Mouse (Mus musculus): ENCODE measurements around the gene Pid1. TPM values are rescaled to one million over a fixed set of nuclear protein-coding genes. Genes with fewer than 3 reads are reported as not detected.
"Not testable (repeated sequence)": the region's sequence is repeated elsewhere in the genome, so short reads cannot be mapped to it uniquely, and the experiment has no call there.

The Pid1 gene
- polyA plus RNA-seq, 1 experiment from 2014 or later, result 14.0 TPM

- no peak overlapping the region for H3K4me2 ChIP-seq
- H3K27me3 ChIP-seq, result no peaks in the 10 kb centered on the region
- no peaks in the 10 kb centered on the region for H3K9me3 ChIP-seq (replicated peaks)
- ATAC-seq (ENCODE audit: low read depth) (no peak), DNase-seq (no peak)
- no peak overlapping the region for H3K4me3 ChIP-seq (replicated peaks)
- no peaks in the 10 kb centered on the region for H3K4me1 ChIP-seq (replicated peaks)
- no peak overlapping the region for H3K27ac ChIP-seq
- 69% methylated on average over 5 of the region's 5 CpGs for WGBS (ENCODE audit: insufficient replicate concordance)
- H3K36me3 ChIP-seq, result no peaks in the 10 kb centered on the region
- H3K9ac ChIP-seq, result no peak overlapping the region
Measured at GRCm38 (mm10) chr1:84357216-84357615, 6.8 kb downstream of the Pid1 start.

GRCm38 (mm10) chr1:84350262-84350661 lies 13.7 kb downstream of the Pid1 start:
- H3K27ac ChIP-seq, result no peak overlapping the region
- no peak overlapping the region for H3K4me3 ChIP-seq (replicated peaks)
- no peaks in the 10 kb centered on the region for H3K27me3 ChIP-seq
- no peaks in the 10 kb centered on the region for H3K9me3 ChIP-seq (replicated peaks)
- no peak overlapping the region for H3K9ac ChIP-seq
- H3K36me3 ChIP-seq, result no peaks in the 10 kb centered on the region
- no peak for ATAC-seq (ENCODE audit: low read depth)
- H3K4me1 ChIP-seq (replicated peaks), result no peaks in the 10 kb centered on the region
- H3K4me2 ChIP-seq, result no peak overlapping the region
- DNase-seq, result no peak
- whole genome bisulfite sequencing (ENCODE audit: insufficient replicate concordance), result 68% methylated on average over 2 of the region's 2 CpGs

DNA sequence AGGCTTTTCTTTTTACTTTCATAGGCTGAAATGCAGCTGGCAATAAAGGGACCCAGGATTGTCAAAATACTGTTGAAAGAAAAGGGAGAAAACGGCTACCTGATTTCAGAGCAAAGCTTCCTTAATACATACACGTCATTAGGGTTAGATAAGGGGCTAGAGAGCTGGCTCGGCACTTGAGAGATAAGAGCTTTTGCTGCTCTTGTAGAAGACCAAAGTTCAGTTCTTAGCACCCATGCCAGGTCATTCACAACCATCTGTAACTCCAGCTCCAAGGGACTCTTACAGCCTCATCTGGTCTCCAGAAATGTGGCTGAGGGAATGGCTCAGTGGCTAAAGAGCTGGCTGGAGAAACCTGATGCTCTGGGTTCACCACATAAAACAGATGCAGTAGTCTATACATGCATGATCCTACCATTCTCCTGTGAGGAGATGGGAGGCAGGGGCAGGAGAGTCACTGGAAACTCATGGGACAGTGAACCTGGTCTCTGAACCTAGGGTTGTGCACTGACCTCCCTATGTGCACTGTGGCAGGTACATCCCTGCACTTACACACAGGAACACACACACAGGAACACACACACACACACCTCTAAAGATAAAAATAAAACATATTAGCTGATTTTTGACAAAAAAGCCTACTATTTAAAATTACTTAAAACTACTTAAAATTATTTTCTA lies 16.0 kb downstream of the Pid1 start:
- no peaks in the 10 kb centered on the region for H3K36me3 ChIP-seq
- H3K27ac ChIP-seq, result no peak overlapping the region
- no peak overlapping the region for H3K9ac ChIP-seq
- ATAC-seq (ENCODE audit: low read depth) (no peak), DNase-seq (no peak)
- WGBS (ENCODE audit: insufficient replicate concordance), result 19% methylated on average over 3 of the region's 3 CpGs
- no peaks in the 10 kb centered on the region for H3K9me3 ChIP-seq (replicated peaks)
- H3K27me3 ChIP-seq, result no peaks in the 10 kb centered on the region
- no peak overlapping the region for H3K4me3 ChIP-seq (replicated peaks)
- H3K4me2 ChIP-seq, result no peak overlapping the region
- no peaks in the 10 kb centered on the region for H3K4me1 ChIP-seq (replicated peaks)

- not testable (repeated sequence) for ATAC-seq (ENCODE audit: low read depth); H3K4me2 ChIP-seq; H3K9me3 ChIP-seq (replicated peaks); H3K27me3 ChIP-seq; DNase-seq; H3K9ac ChIP-seq; H3K4me1 ChIP-seq (replicated peaks); H3K36me3 ChIP-seq; H3K4me3 ChIP-seq (replicated peaks); H3K27ac ChIP-seq
- WGBS (ENCODE audit: insufficient replicate concordance), result 59% methylated on average over 3 of the region's 3 CpGs
Measured at GRCm38 (mm10) chr1:84332797-84333196, 31.2 kb downstream of the Pid1 start.

- H3K4me2 ChIP-seq; H3K27ac ChIP-seq; H3K9me3 ChIP-seq (replicated peaks); H3K36me3 ChIP-seq; H3K4me3 ChIP-seq (replicated peaks); ATAC-seq (ENCODE audit: low read depth); H3K9ac ChIP-seq; DNase-seq; H3K27me3 ChIP-seq; H3K4me1 ChIP-seq (replicated peaks): not testable (repeated sequence)
- WGBS (ENCODE audit: insufficient replicate concordance), result 62% methylated on average over 12 of the region's 12 CpGs
Measured at GRCm38 (mm10) chr1:84331861-84332260, 32.1 kb downstream of the Pid1 start.

- ATAC-seq (ENCODE audit: low read depth), result no peak
- WGBS (ENCODE audit: insufficient replicate concordance), result 57% methylated on average over 3 of the region's 3 CpGs
- H3K27ac ChIP-seq, result no peak overlapping the region
- no peak overlapping the region for H3K9ac ChIP-seq
- H3K27me3 ChIP-seq, result no peaks in the 10 kb centered on the region
- H3K36me3 ChIP-seq, result no peaks in the 10 kb centered on the region
- H3K4me3 ChIP-seq (replicated peaks), result no peak overlapping the region
- H3K4me1 ChIP-seq (replicated peaks), result no peaks in the 10 kb centered on the region
- no peak for DNase-seq
- H3K4me2 ChIP-seq, result no peak overlapping the region
- H3K9me3 ChIP-seq (replicated peaks), result no peaks in the 10 kb centered on the region
Measured at GRCm38 (mm10) chr1:84325309-84325708, 38.7 kb downstream of the Pid1 start.

DNA sequence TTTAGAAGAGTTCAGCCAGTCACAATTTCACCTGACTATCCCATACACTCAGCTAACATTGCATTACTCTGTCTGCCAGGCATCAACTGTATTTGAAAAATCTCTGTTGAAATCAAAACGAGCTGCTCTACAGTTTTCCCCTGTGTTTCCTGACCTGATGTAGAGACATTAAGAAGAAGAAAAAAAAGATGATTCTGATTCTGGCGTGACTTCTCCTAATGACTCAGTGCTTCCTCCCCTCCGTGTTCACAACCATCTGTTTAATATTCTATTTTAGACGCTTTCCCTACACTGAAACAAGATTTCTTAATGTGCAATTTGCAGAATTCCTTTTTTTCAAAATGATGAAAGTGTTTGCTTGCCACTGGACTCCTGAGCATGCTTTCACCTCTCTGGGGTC lies 42.7 kb downstream of the Pid1 start:
- WGBS (ENCODE audit: insufficient replicate concordance), result 56% methylated on average over 4 of the region's 4 CpGs
- H3K4me1 ChIP-seq (replicated peaks), result no peaks in the 10 kb centered on the region
- H3K4me3 ChIP-seq (replicated peaks), result no peak overlapping the region
- ATAC-seq (ENCODE audit: low read depth) (no peak), DNase-seq (no peak)
- no peaks in the 10 kb centered on the region for H3K36me3 ChIP-seq
- H3K27ac ChIP-seq, result no peak overlapping the region
- no peaks in the 10 kb centered on the region for H3K9me3 ChIP-seq (replicated peaks)
- no peaks in the 10 kb centered on the region for H3K27me3 ChIP-seq
- no peak overlapping the region for H3K9ac ChIP-seq
- no peak overlapping the region for H3K4me2 ChIP-seq

DNA sequence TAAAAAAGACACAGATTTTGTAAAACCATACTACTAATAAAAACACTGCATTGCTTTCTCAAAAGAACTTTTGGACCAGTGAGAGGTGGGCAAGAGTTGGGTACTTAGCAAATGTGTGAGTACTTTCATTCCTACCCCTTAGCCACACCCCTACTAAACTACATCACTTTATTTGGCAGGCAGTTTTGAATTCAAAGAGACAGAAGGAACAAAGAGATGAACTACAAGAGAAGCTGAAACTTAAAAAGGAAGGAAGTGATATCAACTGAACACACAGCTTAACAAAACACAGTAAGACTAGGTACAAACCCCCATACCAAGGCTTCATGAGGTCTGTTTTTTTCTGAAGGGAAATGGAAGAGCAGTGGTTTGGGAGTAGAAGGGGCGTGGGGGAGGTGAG lies 45.4 kb downstream of the Pid1 start:
- DNase-seq (no peak), ATAC-seq (ENCODE audit: low read depth) (no peak)
- Histone ChIP-seq H3K36me3 (no peaks in the 10 kb centered on the region), H3K27me3 (no peaks in the 10 kb centered on the region), H3K9ac (no peak overlapping the region), H3K4me1 (replicated peaks) (no peaks in the 10 kb centered on the region), H3K27ac (no peak overlapping the region), H3K4me2 (no peak overlapping the region), H3K9me3 (replicated peaks) (no peaks in the 10 kb centered on the region), H3K4me3 (replicated peaks) (no peak overlapping the region)
- WGBS (ENCODE audit: insufficient replicate concordance), result 45% methylated on average over 1 of the region's 1 CpGs

GRCm38 (mm10) chr1:84317827-84318226 lies 46.2 kb downstream of the Pid1 start:
- Histone ChIP-seq H3K9ac (no peak overlapping the region), H3K4me3 (replicated peaks) (no peak overlapping the region), H3K4me1 (replicated peaks) (no peaks in the 10 kb centered on the region), H3K9me3 (replicated peaks) (no peaks in the 10 kb centered on the region), H3K36me3 (no peaks in the 10 kb centered on the region), H3K4me2 (no peak overlapping the region), H3K27ac (no peak overlapping the region), H3K27me3 (no peaks in the 10 kb centered on the region)
- DNase-seq (no peak), ATAC-seq (ENCODE audit: low read depth) (no peak)
- WGBS (ENCODE audit: insufficient replicate concordance), result 58% methylated on average over 1 of the region's 1 CpGs

GRCm38 (mm10) chr1:84309966-84310460 lies 54.0 kb downstream of the Pid1 start:
- DNase-seq (no peak), ATAC-seq (ENCODE audit: low read depth) (no peak)
- H3K36me3 ChIP-seq, result no peaks in the 10 kb centered on the region
- no peaks in the 10 kb centered on the region for H3K27me3 ChIP-seq
- H3K4me1 ChIP-seq (replicated peaks), result no peaks in the 10 kb centered on the region
- H3K4me3 ChIP-seq (replicated peaks), result no peak overlapping the region
- WGBS (ENCODE audit: insufficient replicate concordance), result 44% methylated on average over 2 of the region's 2 CpGs
- H3K27ac ChIP-seq, result no peak overlapping the region
- no peaks in the 10 kb centered on the region for H3K9me3 ChIP-seq (replicated peaks)
- no peak overlapping the region for H3K9ac ChIP-seq
- no peak overlapping the region for H3K4me2 ChIP-seq

DNA sequence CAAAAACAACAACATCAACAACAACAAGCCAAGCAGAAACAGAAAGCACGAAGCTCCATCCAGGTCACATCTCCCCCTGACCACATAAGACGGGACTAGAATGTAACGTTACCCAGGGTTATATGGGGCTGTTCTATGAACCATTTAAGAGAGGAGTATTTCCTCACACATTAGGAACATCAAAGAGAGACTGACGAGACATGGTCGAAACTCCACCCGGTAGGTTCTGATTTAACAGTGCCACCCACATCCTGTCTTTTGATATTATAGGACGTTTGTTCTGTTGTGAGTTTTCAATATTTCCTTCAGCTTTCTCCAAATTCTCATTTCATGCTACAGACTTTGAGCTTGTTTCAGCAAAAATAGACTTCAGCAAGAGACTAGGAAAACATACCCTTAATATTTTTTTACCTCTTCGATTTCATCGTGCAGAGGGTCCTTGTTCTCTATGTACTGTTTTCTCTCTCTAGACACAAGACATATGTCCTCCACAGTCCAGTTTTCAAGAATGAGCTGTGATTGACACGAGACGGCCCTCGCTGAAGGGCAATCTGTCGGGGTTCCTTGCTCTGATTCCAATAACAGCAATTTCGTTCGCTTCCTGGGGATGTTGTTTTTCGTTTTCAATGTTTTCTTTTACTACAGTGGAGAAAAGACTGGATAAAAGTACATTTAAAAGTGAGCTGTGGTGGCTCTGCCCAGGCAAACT lies 58.1 kb downstream of the Pid1 start:
- H3K4me2 ChIP-seq, result no peak overlapping the region
- H3K9ac ChIP-seq, result no peak overlapping the region
- H3K27me3 ChIP-seq, result no peaks in the 10 kb centered on the region
- ATAC-seq (ENCODE audit: low read depth) (no peak), DNase-seq (no peak)
- no peaks in the 10 kb centered on the region for H3K4me1 ChIP-seq (replicated peaks)
- H3K27ac ChIP-seq, result no peak overlapping the region
- no peak overlapping the region for H3K4me3 ChIP-seq (replicated peaks)
- no peaks in the 10 kb centered on the region for H3K9me3 ChIP-seq (replicated peaks)
- no peaks in the 10 kb centered on the region for H3K36me3 ChIP-seq
- WGBS (ENCODE audit: insufficient replicate concordance), result 73% methylated on average over 16 of the region's 16 CpGs

GRCm38 (mm10) chr1:84302788-84303187 lies 61.2 kb downstream of the Pid1 start:
- H3K36me3 ChIP-seq, result no peaks in the 10 kb centered on the region
- H3K4me3 ChIP-seq (replicated peaks), result no peak overlapping the region
- H3K9me3 ChIP-seq (replicated peaks), result no peaks in the 10 kb centered on the region
- ATAC-seq (ENCODE audit: low read depth) (no peak), DNase-seq (no peak)
- H3K4me2 ChIP-seq, result no peak overlapping the region
- WGBS (ENCODE audit: insufficient replicate concordance), result 37% methylated on average over 3 of the region's 3 CpGs
- H3K9ac ChIP-seq, result no peak overlapping the region
- H3K27ac ChIP-seq, result no peak overlapping the region
- H3K4me1 ChIP-seq (replicated peaks), result no peaks in the 10 kb centered on the region
- H3K27me3 ChIP-seq, result no peaks in the 10 kb centered on the region
